In genomic region chr9:44134851-44135730, GRCm38 (mm10) we compare ENCODE assay signal across 8 mouse cellular contexts. TPM values are rescaled to one million over a fixed set of nuclear protein-coding genes. Genes with fewer than 3 reads are reported as not detected.
DNase-seq lines count a peak whose midpoint lies in the region; ATAC-seq and TF ChIP-seq lines count a peak whose summit lies in the region.

No protein-coding gene starts in this region.

- peak overlapping the region; percentile 91 for H3K27ac ChIP-seq in heart, embryonic 10.5 days
- peak overlapping the region; percentile 89 for H3K27ac ChIP-seq in lung, postnatal 0 days (ENCODE audit: low read length)
- H3K27ac ChIP-seq in stomach, postnatal 0 days (replicated peaks) = peak overlapping the region; percentile 91

- no peak for TF ChIP-seq CTCF in lung, postnatal 0 days (IDR thresholded peaks at IDR 0.05)
- TF ChIP-seq CTCF in stomach, postnatal 0 days (IDR thresholded peaks at IDR 0.05; ENCODE audit: low read depth) = no peak

- peaks cover 60% of the 10 kb centered on the region for H3K27me3 ChIP-seq in heart, embryonic 10.5 days (ENCODE audit: insufficient read depth, poor library complexity, severe bottlenecking)
- 0 out of 2 replicates have a peak, but pooled peaks cover 4% of the 10 kb centered on the region for H3K27me3 ChIP-seq in lung, postnatal 0 days (replicated peaks; ENCODE audit: insufficient read depth, low read length)
- no peaks in the 10 kb centered on the region for H3K27me3 ChIP-seq in stomach, postnatal 0 days (ENCODE audit: control insufficient read depth, insufficient read depth, low read length)

- H3K4me1 ChIP-seq in heart, embryonic 10.5 days = peaks cover 69% of the 10 kb centered on the region
- peaks cover 4% of the 10 kb centered on the region; the same call in 1 of the 2 replicates for H3K4me1 ChIP-seq in lung, postnatal 0 days (ENCODE audit: insufficient read depth, low read depth, low read length)
- peaks cover 10% of the 10 kb centered on the region for H3K4me1 ChIP-seq in stomach, postnatal 0 days (replicated peaks; ENCODE audit: control insufficient read depth, insufficient read depth)

- peak overlapping the region; percentile 75 for H3K9ac ChIP-seq in lung, postnatal 0 days (replicated peaks; ENCODE audit: low read depth)
- peak overlapping the region; percentile 75 for H3K9ac ChIP-seq in stomach, postnatal 0 days (ENCODE audit: low read length)

- no peak for TF ChIP-seq EP300 in lung, postnatal 0 days (IDR thresholded peaks at IDR 0.05)
- TF ChIP-seq EP300 in stomach, postnatal 0 days (optimal IDR thresholded peaks at IDR 0.05) = no peak

- peak overlapping the region; percentile 86 for H3K4me2 ChIP-seq in lung, postnatal 0 days (replicated peaks; ENCODE audit: low read depth, low read length)
- peak overlapping the region; percentile 66 for H3K4me2 ChIP-seq in stomach, postnatal 0 days (replicated peaks; ENCODE audit: low read depth)

- ATAC-seq in lung, postnatal 0 days = no peak
- 0 out of 2 replicates have a peak, but pooled peaks have one; percentile 12 for ATAC-seq in stomach, postnatal 0 days (ENCODE audit: low FRiP score, low TSS enrichment)

- H3K9me3 ChIP-seq in heart, embryonic 10.5 days = no peaks in the 10 kb centered on the region
- no peaks in the 10 kb centered on the region for H3K9me3 ChIP-seq in lung, postnatal 0 days (ENCODE audit: low read length)
- no peaks in the 10 kb centered on the region for H3K9me3 ChIP-seq in stomach, postnatal 0 days (ENCODE audit: control insufficient read depth, low read length)

- peak overlapping the region; percentile 83 for H3K4me3 ChIP-seq in heart, embryonic 10.5 days
- peak overlapping the region; percentile 68 for H3K4me3 ChIP-seq in lung, postnatal 0 days (ENCODE audit: low read depth, low read length)
- peak overlapping the region; percentile 65 for H3K4me3 ChIP-seq in stomach, postnatal 0 days (ENCODE audit: low read depth, low read length)

- DNase-seq in right cerebral cortex, postnatal 25 days = peak; percentile 19
- no peak for DNase-seq in right cerebral cortex, postnatal 10 days (ENCODE audit: low spot score in 2 of 2)
- DNase-seq in cerebellum, postnatal 14 days = peak; percentile 75 to 77
- DNase-seq in heart, embryonic 10.5 days (ENCODE audit: low spot score) = no peak
- DNase-seq in kidney, adult 8-10 months = peak; percentile 36 to 42
- DNase-seq in lung, postnatal 0 days (ENCODE audit: low spot score) = peak; percentile 34
- peak; percentile 70 for DNase-seq in stomach, postnatal 0 days (ENCODE audit: low spot score)
- DNase-seq in T-cell, adult 2 months (ENCODE audit: low spot score) = no peak

- H3K36me3 ChIP-seq in heart, embryonic 10.5 days = peaks cover 36% of the 10 kb centered on the region
- H3K36me3 ChIP-seq in lung, postnatal 0 days (ENCODE audit: insufficient read depth, low read length) = peaks cover 10% of the 10 kb centered on the region
- peaks cover 1% of the 10 kb centered on the region; the same call in 1 of the 2 replicates for H3K36me3 ChIP-seq in stomach, postnatal 0 days (ENCODE audit: control insufficient read depth, insufficient read depth, low read length)

- WGBS in heart, embryonic 10.5 days = 2% methylated on average over 48 of the region's 49 CpGs
- WGBS in lung, postnatal 0 days = 2% methylated on average over 47 of the region's 49 CpGs
- WGBS in stomach, postnatal 0 days = 2% methylated on average over 48 of the region's 49 CpGs

RNA-seq across cellular contexts. Expression of gene Mcam, which starts 0.8 kb away (rescaled TPM):
- 34.6 and 67.0 TPM in 2 replicates for polyA plus RNA-seq in heart, embryonic 10.5 days (2016; fragmentation: Nextera tagmentation; extraction: Ambion mirVana)
- polyA plus RNA-seq in lung, postnatal 0 days (2015; fragmentation: Nextera tagmentation; extraction: Ambion mirVana) = 113 and 116 TPM in 2 replicates
- 43.9 and 44.5 TPM in 2 replicates for polyA plus RNA-seq in stomach, postnatal 0 days (2015; fragmentation: Nextera tagmentation; extraction: Ambion mirVana)

RNA-seq across cellular contexts. Expression of gene Rnf26, which starts 21.8 kb away (rescaled TPM):
- 53.6 and 55.8 TPM in 2 replicates for polyA plus RNA-seq in heart, embryonic 10.5 days (2016; fragmentation: Nextera tagmentation; extraction: Ambion mirVana)
- 18.8 and 19.0 TPM in 2 replicates for polyA plus RNA-seq in lung, postnatal 0 days (2015; fragmentation: Nextera tagmentation; extraction: Ambion mirVana)
- polyA plus RNA-seq in stomach, postnatal 0 days (2015; fragmentation: Nextera tagmentation; extraction: Ambion mirVana) = 22.0 and 22.2 TPM in 2 replicates

RNA-seq across cellular contexts. Expression of gene Gm49380, which starts 21.8 kb away (rescaled TPM):
- 0.07 and 0.18 TPM in 2 replicates for polyA plus RNA-seq in heart, embryonic 10.5 days (2016; fragmentation: Nextera tagmentation; extraction: Ambion mirVana)
- polyA plus RNA-seq in lung, postnatal 0 days (2015; fragmentation: Nextera tagmentation; extraction: Ambion mirVana) = 0.29 and 0.30 TPM in 2 replicates
- 0.05 TPM in 1 of 2 replicates, not detected in the other for polyA plus RNA-seq in stomach, postnatal 0 days (2015; fragmentation: Nextera tagmentation; extraction: Ambion mirVana)

RNA-seq across cellular contexts. Expression of gene C1qtnf5, which starts 28.0 kb away (rescaled TPM):
- polyA plus RNA-seq in heart, embryonic 10.5 days (2016; fragmentation: Nextera tagmentation; extraction: Ambion mirVana) = 0.50 TPM in 1 of 2 replicates, not detected in the other
- polyA plus RNA-seq in lung, postnatal 0 days (2015; fragmentation: Nextera tagmentation; extraction: Ambion mirVana) = 9.8 and 10.3 TPM in 2 replicates
- polyA plus RNA-seq in stomach, postnatal 0 days (2015; fragmentation: Nextera tagmentation; extraction: Ambion mirVana) = 5.3 and 6.5 TPM in 2 replicates

RNA-seq across cellular contexts. Expression of gene Mfrp, which starts 33.6 kb away (rescaled TPM):
- polyA plus RNA-seq in heart, embryonic 10.5 days (2016; fragmentation: Nextera tagmentation; extraction: Ambion mirVana) = 0.21 TPM in 1 of 2 replicates, not detected in the other
- 0.08 TPM in 1 of 2 replicates, not detected in the other for polyA plus RNA-seq in lung, postnatal 0 days (2015; fragmentation: Nextera tagmentation; extraction: Ambion mirVana)
- polyA plus RNA-seq in stomach, postnatal 0 days (2015; fragmentation: Nextera tagmentation; extraction: Ambion mirVana) = not detected in 2 replicates

Comparison
In these comparisons a context has a peak if more than half of its experiments do, and no peak if none do; other contexts are left out.
1. DNase-seq: peak in right cerebral cortex, postnatal 25 days (single experiment), cerebellum, postnatal 14 days (2 of 2), kidney, adult 8-10 months (2 of 2), lung, postnatal 0 days (single experiment) and stomach, postnatal 0 days (single experiment); none in right cerebral cortex, postnatal 10 days (0 of 2), heart, embryonic 10.5 days (single experiment) and T-cell, adult 2 months (single experiment).
2. Peak in every context shown above with its lines, with median percentiles within 50 percentile points of each other: H3K27ac ChIP-seq and H3K4me3 ChIP-seq.